Mouse (Mus musculus): ENCODE results near the gene Iffo1.

Gene Iffo1

DNA sequence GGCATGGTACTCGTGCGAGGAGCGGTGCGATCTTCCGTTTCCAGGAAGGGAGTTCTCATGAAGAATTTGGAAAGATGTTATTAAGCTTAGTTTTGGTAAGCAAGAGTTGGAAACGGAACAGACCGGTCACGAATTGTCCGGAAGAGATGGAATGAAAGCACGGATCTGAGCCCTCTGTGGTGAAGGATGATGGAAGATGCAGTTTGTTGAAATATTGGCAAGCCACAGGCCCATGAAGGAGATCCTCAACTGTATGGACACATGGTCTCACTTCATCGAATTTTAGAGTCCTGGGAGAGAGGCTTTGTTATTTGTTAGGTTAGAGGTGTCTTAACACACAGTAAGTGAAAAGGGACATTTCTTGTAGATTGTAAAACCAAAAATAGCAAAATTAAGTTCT, 12.6 kb upstream of the Iffo1 start:
- in situ Hi-C loops (cut with MboI; ENCODE audit: low pct_unique_long_range_greater_than_20kb in 1 of 2, low sequenced_read_pairs in 2 of 2, unreplicated experiment in 1 of 2) = no loop called here

DNA sequence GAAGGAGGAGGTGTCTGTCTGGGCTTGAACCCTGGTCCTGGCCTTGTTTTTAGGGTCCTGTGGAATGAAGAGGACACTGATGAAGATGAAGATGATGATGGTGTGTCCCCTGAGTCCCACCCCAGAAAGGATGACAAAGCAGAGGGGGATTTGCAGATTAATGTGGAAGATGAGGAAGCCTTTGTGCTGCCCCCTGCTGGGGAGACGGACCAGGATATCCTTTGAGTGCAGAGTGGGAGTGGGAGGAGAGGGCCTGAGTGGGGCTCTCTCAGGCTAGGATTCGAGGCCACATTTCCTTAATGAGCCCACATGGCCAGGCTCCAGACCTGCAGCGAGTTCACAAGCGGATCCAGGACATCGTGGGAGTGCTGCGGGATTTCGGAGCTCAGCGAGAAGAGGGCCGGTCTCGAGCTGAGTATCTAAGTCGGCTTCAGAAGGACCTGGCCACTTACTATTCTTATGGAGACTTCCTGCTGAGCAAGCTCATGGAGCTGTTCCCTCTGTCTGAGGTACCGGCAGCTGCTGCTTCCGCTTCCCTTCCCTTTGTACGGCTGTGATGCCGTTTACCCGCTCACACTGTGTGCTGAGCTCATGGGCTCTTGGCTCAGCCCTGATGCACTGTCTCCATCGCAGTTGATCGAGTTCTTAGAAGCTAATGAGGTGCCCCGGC, 7.9 kb upstream of the Iffo1 start:
- in situ Hi-C loops (cut with MboI; ENCODE audit: low pct_unique_long_range_greater_than_20kb in 1 of 2, low sequenced_read_pairs in 2 of 2, unreplicated experiment in 1 of 2) = no loop called here

DNA sequence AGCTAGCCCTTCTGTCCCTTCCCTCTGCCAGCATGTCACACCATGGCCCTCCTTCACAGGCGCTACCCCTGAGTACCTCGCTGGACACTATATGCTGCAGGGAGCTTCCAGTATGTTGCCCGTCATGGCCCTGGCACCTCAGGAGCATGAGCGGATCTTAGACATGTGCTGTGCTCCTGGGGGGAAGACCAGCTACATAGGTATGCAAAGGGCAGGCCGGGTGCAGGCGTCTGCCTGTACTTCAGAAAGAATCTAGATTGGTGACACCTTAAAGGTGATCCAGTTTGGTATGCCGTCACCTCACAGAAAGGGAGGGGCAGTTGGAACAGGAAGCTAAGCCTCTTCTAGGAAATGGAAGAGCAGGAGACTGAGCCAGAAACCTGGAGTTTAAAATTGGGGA, 5.3 kb upstream of the Iffo1 start:
- in situ Hi-C loops (cut with MboI; ENCODE audit: low pct_unique_long_range_greater_than_20kb in 1 of 2, low sequenced_read_pairs in 2 of 2, unreplicated experiment in 1 of 2) = no loop called here

DNA sequence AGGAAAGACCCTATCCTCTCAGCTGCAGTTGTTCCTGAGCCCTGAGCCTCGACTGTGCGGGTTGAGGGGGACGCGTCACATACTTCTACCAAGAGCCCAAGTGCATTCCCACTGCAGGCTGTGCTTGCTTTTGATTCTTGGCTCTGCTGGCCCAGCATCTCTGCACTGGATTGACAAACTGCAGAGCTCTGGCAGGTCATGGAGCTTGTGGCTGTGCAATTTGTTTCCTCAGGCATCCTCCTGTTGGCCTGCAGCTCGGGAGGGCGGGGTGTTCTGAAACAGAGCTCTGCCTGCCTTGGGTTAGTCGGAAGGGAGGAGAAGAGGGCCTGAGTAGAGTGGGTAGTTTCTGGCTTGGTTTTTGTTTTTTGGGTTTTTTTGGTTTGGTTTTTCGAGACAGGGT, 2.6 kb upstream of the Iffo1 start:
- in situ Hi-C loops (cut with MboI; ENCODE audit: low pct_unique_long_range_greater_than_20kb in 1 of 2, low sequenced_read_pairs in 2 of 2, unreplicated experiment in 1 of 2) = no loop called here

DNA sequence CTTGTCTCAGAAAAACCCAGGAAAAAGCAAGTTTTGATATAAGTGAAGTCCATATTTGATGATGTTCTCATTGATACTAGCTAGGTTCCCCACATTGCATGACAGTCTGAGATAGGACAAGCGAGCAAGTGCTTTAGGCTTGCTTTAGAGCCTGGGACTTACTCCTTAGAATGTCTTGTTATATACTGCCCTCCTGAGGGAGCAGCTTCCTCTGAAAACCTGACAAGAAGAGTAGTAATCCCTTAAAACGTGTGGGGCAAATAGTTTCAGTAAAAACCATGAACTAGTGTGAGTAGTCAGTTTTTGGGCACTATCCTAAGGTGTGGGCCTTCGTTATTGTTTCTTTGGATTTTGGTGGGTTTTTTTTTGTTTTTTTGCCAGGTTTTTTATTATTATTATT, 1.9 kb upstream of the Iffo1 start:
- in situ Hi-C loops (cut with MboI; ENCODE audit: low pct_unique_long_range_greater_than_20kb in 1 of 2, low sequenced_read_pairs in 2 of 2, unreplicated experiment in 1 of 2) = no loop called here

DNA sequence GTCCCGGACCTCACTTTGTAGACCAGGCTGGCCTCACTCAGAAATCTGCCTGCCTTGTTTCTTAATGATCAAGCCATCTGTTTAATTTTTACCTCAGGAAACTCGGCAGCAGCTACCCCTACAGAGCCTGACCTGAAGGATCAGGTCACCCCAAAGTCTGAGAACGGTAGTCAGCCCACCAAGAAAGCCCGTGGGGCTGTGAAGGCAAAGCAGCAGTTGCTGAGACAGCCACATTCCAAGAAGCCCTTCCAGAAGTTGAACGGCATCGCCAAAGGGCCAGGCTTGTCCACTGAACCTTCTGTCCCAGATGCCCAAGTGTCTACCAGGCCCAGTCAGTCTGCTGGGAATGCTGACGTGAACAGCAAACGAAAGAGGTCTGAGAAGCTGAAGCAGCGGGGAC, 1.1 kb upstream of the Iffo1 start:
- in situ Hi-C loops (cut with MboI; ENCODE audit: low pct_unique_long_range_greater_than_20kb in 1 of 2, low sequenced_read_pairs in 2 of 2, unreplicated experiment in 1 of 2) = no loop called here

DNA sequence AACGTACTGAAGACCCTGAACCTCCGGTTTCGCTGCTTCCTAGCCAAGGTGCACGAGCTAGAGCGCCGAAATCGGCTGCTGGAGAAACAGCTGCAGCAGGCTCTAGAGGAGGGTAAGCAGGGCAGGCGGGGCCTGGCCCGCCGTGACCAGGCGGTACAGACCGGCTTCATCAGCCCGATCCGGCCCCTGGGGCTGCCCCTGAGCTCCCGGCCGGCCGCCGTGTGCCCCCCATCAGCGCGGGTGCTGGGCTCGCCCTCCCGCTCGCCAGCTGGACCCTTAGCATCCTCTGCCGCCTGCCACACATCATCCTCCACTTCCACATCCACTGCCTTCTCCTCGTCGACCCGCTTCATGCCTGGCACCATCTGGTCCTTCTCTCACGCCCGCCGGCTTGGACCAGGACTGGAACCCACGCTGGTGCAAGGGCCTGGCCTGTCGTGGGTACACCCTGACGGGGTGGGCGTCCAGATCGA, 474 bp downstream of the Iffo1 start:
- in situ Hi-C loops (cut with MboI; ENCODE audit: low pct_unique_long_range_greater_than_20kb in 1 of 2, low sequenced_read_pairs in 2 of 2, unreplicated experiment in 1 of 2) = no loop called here

DNA sequence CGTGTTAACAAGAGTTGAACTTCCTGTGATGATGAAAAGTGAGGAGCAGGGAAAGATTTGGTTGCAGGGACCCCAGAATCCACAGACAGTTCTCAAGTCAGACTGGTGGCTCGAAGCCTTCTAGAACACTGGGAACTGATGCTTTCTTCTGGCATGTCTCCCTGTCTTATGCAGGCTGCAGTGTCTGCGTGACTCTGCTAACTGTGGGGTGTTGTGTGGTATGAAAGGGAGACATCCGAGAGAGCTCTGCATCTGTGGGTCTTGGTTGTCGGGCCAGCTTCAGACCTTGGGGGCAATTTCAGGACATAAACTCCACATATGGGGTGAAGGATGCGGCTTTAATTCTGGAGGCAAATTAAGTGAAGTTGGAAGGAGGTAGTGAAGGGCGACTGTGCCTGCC, 1.1 kb downstream of the Iffo1 start:
- in situ Hi-C loops (cut with MboI; ENCODE audit: low pct_unique_long_range_greater_than_20kb in 1 of 2, low sequenced_read_pairs in 2 of 2, unreplicated experiment in 1 of 2) = no loop called here

DNA sequence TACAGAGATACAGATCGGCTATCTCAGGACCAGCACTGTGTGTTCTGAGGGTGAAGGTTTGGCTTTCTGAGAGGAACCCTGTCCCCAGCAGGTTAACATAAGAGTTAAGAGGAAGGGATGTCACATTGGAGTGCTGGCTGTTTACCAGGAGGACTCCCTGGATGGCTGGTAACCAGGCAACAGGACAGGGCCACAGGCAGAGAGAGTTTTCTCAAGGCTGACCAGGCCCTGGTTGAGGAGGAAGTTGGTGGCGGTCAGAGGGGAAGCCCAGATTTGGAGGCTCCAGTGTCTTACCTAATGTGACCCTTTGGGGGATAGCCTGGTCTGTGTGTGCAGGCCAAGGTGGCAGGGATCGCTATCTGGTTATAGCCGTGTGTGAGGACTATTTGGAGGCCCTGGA, 1.8 kb downstream of the Iffo1 start:
- in situ Hi-C loops (cut with MboI; ENCODE audit: low pct_unique_long_range_greater_than_20kb in 1 of 2, low sequenced_read_pairs in 2 of 2, unreplicated experiment in 1 of 2) = no loop called here

DNA sequence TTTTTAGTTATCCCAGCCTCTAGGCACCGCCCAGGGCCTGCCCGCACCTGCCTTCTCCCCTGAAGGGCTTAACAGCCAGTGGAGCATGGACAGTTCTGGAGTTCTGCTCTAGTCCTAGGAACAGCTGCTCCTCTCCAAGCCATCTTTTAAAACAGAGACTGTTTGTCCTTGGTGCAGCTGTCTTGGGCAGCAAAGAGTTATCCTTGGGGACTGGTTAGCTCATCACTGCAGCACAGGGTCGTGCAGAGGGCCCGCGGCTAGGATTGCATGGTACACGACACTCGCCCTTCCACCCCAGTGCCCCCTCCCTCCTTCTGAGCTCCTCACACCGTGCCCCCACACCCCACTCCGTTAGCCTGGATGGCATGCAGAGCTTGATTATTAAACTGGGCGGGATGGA, 2.3 kb downstream of the Iffo1 start:
- in situ Hi-C loops (cut with MboI; ENCODE audit: low pct_unique_long_range_greater_than_20kb in 1 of 2, low sequenced_read_pairs in 2 of 2, unreplicated experiment in 1 of 2) = no loop called here

DNA sequence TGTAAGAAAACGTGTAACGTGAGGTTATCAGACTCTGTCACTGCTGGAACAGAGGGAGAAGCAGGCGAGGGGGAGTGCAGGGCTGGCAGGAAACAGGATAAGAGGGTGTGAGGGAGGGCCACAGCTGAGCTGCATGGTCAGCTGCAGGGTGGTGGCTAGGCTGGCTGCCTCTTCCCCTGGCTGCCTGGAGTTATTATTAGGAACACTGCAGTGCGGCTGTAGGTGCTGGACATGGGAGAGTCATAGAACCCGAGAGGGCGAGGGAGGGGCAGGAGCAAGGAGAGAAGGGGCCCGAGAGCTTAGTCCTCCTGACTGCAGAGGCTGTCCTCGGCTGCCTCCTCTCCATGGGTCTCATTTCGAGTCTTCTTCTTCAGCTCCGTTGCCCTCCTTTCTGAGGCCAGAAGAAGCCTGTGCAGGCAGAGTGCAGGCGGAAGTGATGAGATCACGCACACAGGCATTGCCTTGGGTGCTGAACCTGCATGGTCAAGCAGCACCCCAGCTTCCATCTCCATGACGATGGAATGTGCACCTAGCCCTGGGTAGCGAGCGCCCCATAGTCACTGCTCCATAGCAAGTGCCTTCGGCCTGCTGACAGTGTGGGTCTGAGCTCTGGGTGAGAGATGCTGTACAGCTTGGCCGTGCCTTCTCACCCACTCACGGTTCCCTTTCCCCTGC, 3.3 kb downstream of the Iffo1 start:
- in situ Hi-C loops (cut with MboI; ENCODE audit: low pct_unique_long_range_greater_than_20kb in 1 of 2, low sequenced_read_pairs in 2 of 2, unreplicated experiment in 1 of 2) = no loop called here

DNA sequence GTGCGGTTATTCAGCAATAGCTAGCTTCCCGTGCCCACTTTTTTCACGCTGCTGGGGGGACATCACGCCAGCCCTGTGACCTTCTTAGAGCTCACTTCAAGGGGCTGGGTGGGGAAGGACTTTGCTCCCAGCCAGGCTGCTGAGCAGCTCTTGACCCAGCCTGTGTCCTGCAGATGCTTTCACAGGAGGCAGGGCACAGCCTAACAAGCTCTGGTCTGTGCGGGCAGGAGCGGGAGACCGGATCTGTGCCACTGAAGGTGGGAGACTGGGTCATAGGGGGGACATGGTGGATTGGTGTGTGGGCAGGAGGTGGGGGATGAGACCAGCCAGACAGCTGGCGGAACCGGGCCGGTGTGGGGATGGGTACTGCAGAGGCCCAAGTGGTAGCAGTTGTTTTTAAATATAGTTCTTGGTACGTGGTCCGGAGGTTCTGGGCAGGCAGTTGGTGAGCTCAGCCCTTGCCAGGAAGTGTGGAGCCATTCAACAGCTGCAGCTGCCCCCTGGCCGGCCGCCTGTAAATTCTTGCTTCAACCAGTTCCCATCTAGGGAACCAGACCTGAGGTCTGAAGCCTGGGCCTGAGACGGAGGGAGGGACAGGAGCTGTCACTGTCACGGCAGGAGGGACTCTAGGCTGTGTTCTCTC, 4.0 kb downstream of the Iffo1 start:
- in situ Hi-C loops (cut with MboI; ENCODE audit: low pct_unique_long_range_greater_than_20kb in 1 of 2, low sequenced_read_pairs in 2 of 2, unreplicated experiment in 1 of 2) = no loop called here

DNA sequence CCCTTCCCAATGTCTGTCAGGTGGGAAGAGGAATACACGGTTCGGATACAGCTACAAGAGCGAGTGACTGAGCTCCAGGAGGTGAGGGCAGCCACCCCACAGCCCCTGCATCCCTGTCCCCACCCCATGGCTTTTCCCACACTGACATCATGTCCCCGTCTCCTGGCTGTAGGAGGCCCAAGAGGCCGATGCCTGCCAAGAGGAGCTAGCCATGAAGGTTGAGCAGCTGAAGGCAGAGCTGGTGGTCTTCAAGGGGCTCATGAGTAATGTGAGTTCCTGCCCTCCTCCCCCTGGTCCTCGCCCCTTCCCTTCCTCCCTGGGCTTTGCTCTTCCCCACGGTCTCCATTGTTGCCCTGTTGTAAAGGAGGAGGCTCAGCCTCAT, 4.5 kb downstream of the Iffo1 start:
- in situ Hi-C loops (cut with MboI; ENCODE audit: low pct_unique_long_range_greater_than_20kb in 1 of 2, low sequenced_read_pairs in 2 of 2, unreplicated experiment in 1 of 2) = no loop called here

DNA sequence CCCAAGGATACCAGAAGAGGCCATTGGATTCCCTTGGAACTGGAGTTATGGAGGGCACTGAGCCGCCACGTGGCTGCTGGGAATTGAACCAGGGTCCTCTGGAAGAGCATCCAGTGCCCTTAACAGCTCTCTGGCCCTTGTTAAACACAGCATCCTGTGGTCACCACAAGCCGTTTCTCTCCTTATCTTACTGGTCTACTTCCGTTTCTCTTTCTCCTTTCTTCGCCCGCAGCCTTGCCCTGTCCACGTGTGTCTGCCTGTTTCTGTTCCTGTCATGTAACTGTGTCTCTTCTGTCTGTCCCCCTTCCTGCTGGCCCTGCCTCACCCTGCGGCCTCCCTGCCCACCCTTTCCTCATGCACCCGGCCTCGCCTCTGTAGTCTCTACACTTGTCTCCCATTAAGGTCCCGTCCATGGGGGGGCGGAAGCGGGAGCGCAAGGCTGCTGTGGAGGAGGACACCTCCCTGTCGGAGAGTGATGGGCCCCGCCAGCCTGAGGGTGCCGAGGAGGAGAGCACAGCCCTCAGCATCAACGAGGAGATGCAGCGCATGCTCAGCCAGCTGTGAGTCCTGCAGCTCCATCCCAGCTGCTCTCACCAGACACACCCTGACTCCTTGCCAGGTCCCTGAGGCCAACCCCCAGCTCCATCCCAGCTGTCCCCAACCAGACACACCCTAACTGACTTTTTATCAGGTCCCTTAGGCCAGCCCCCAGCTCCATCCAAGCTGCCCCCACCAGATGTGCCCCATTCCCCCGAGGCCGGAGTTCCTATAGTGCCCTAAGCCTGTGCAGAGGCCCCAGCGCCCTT, 7.4 kb downstream of the Iffo1 start:
- in situ Hi-C loops (cut with MboI; ENCODE audit: low pct_unique_long_range_greater_than_20kb in 1 of 2, low sequenced_read_pairs in 2 of 2, unreplicated experiment in 1 of 2) = no loop called here

DNA sequence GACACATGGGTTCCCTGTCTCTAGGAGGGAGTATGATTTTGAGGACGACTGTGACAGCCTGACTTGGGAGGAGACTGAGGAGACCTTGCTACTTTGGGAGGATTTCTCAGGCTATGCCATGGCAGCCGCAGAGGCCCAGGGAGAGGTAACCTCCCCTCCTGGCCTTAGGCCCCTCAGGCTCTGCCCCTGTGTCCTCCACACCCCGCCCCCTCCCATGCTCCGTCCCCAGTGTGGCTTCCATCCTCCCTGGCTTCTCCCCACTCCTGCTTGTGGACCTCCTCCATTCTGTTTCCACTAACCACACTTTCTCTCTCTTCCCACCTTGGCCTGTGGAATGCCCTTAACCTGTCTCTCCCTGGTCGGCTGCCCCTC, 8.0 kb downstream of the Iffo1 start:
- in situ Hi-C loops (cut with MboI; ENCODE audit: low pct_unique_long_range_greater_than_20kb in 1 of 2, low sequenced_read_pairs in 2 of 2, unreplicated experiment in 1 of 2) = no loop called here

DNA sequence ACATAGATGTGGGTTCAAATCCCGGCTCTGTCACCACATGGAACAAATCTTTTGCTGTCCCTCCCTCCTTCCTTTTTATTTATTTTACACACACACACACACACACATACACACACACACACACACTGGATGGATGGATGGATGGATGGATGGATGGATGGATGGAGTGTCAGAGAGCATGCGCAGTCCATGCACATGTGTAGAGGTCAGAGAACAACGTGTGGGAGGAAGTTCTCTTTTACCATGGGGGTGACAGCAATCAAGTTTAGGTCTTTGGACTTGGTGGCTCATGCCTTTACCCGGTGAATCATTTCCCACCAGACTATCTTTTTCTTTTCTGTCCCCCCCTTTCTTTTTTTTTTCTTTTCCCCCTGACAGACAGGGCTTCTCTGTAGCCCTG, 8.6 kb downstream of the Iffo1 start:
- in situ Hi-C loops (cut with MboI; ENCODE audit: low pct_unique_long_range_greater_than_20kb in 1 of 2, low sequenced_read_pairs in 2 of 2, unreplicated experiment in 1 of 2) = no loop called here

DNA sequence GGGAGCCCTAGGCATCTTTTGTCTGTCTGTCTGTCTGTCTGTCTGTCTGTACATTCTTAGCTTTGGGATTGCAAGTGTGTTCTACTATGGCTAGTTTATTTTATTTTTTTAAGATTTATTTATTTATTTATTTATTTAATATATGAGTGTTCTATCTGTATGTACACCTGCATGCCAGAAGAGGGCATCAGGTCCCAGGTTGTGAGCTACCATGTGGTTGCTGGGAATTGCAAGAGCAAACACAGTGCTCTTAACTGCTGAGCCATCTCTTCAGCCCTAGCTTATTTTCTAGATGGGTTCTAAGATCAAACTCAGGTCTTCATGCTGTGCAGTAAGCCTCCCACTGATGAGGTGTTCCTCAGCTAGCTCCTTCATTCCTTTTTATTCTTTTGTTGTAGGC, 9.5 kb downstream of the Iffo1 start:
- in situ Hi-C loops (cut with MboI; ENCODE audit: low pct_unique_long_range_greater_than_20kb in 1 of 2, low sequenced_read_pairs in 2 of 2, unreplicated experiment in 1 of 2) = no loop called here

DNA sequence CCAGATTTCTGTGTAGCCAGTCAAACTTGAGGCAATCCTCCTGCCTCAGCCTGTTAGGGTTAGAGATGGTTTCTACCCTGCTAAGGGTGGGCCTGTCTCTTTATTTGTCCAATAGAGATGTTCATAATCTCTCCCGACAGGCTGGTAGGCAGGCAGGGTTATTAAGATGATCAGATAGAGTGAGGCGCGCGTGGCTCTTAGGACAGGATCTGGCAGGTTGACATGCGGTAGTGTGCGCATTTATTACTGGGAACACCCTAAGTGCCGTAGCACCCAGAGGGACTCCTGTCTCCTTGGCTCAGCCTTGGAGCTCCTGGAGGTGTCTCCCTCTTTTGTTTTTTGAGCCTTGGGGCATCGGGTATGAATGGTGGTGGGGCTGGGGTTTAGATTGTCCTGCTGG, 10.2 kb downstream of the Iffo1 start:
- in situ Hi-C loops (cut with MboI; ENCODE audit: low pct_unique_long_range_greater_than_20kb in 1 of 2, low sequenced_read_pairs in 2 of 2, unreplicated experiment in 1 of 2) = no loop called here

DNA sequence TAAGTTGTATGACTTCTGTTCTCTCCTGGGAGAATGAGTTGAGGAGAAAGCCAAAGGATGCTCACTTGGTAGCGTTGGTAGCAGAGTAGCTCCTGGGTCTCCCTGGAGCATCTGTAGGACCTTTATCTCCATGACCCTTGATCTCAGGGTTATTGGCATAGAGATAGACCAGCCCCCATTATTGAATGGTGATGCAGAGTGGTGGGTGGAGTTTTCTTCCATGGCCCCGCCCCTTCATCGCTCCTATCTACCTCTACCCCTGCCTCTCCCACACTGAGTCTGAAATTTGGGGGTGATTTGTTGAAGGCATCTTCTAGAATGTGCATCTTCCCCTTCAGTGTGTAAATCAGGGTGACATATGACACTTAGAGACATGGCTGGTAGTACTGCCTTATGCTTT, 11.4 kb downstream of the Iffo1 start:
- in situ Hi-C loops (cut with MboI; ENCODE audit: low pct_unique_long_range_greater_than_20kb in 1 of 2, low sequenced_read_pairs in 2 of 2, unreplicated experiment in 1 of 2) = no loop called here
